Mouse (Mus musculus): Measurements from ENCODE around the gene Abcf1. TPM values are rescaled to one million over a fixed set of nuclear protein-coding genes. Genes with fewer than 3 reads are reported as not detected.

Abcf1 gene
- polyA plus RNA-seq, 1 experiment, result 86.0 TPM

DNA sequence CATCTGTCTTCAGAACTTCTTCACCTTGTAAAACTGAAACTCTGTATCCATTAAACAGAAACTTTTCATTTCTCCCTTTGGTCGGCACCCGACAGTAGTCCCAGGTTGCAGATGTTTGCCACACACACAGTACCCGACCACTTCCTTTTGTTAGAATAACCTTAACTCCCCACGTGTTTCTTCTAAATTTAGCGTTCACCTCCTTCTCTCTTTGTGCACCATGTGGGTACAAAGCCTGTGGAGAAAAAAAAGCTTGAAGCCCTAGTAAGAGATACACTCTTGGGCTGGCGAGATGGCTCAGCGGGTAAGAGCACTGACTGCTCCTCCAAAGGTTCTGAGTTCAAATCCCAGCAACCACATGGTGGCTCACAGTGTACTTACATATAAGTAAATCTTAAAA is 29.8 kb upstream of the Abcf1 start:
- peaks cover 66% of the 10 kb centered on the region for H3K4me1 ChIP-seq
- no peaks in the 10 kb centered on the region for H3K27me3 ChIP-seq (replicated peaks)
- TF ChIP-seq FLI1 (IDR thresholded peaks at IDR 0.05; ENCODE audit: low read length) (no peak), GATA1 (IDR thresholded peaks at IDR 0.05; ENCODE audit: borderline replicate concordance, low read length) (no peak)
- H3K4me3 ChIP-seq (replicated peaks), result peak overlapping the region; percentile 81
- peaks cover 51% of the 10 kb centered on the region for H3K36me3 ChIP-seq (replicated peaks; ENCODE audit: low read length)
- peaks cover 33% of the 10 kb centered on the region for H3K9me3 ChIP-seq

DNA sequence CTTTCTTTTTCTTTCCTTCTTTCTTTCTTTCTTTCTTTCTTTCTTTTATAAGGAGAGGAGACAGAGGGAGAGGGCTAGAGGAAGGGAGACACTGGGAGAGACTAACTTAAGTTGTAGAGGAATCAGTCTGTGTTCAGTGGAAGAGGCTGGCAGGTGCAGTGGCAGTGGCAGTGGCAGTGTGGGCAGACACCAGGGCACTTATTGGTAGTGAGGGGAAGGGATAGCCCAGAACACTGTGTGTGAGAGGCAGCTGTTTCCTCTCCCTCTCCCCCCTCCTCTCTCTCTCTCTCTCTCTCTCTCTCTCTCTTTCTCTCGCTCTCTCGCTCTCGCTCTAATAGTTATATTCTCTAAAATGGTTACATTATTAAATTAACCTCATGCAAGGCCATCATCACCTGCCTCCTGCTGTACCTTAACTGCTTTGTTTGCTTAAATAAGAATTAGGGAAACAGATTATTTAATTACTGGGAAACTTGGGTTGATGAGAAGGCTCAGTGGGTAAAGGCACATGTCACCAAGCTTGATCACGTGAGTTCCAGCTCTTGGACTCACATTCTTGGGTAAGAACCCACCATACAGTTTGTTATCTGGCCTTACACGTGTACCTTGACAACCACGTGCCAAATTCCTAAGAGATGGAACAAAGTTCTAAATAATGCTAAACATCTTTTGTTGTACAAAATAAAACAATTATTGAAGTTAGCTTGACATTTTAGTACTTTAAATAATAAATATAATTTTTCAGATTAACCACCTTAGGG is 29.2 kb upstream of the Abcf1 start:
- Histone ChIP-seq H3K4me3 (replicated peaks) (peak overlapping the region; percentile 92), H3K9me3 (peaks cover 29% of the 10 kb centered on the region), H3K36me3 (replicated peaks; ENCODE audit: low read length) (peaks cover 44% of the 10 kb centered on the region), H3K27me3 (replicated peaks) (no peaks in the 10 kb centered on the region), H3K4me1 (peaks cover 67% of the 10 kb centered on the region)
- TF ChIP-seq GATA1 (IDR thresholded peaks at IDR 0.05; ENCODE audit: borderline replicate concordance, low read length), result no peak
- TF ChIP-seq FLI1 (IDR thresholded peaks at IDR 0.05; ENCODE audit: low read length), result no peak

DNA sequence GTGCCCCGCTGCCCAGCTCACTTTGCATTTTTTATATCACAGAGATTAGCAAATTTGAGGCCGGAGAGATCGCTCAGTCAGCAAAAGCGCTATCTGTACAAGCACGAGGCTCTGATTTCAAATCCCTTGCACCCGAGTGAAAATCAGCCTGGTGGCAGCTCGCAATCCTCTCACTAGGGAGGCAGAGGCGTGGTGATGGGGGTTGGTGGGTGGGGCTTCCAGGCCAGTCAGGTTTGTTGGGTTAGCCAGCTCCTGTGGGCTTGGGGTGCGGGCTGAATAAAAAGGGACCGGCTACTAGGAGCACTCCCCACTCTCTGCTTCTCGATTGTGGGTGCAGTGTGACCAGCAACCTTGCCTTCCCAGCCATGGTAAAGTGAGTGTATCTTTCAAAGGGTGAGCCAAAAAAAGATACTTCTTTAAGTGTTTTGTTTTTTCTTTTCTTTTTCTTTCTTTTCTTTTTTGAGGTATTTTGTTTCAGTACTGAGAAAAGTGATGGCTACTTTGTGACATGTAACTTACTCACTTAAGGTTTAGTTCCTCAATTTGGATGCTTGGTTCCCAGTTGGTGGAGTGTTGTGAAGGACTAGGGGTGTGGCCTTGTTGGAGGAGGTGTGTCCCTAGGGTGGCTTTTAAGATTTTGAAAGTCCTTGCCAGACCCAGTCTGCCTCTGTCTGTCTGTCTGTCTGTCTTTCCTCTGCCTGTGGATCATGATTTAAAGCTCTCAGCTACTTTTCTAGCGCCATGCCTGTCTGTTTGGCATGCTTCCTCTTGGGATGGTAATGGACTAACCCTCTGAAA is 28.4 kb upstream of the Abcf1 start:
- H3K9me3 ChIP-seq, result peaks cover 23% of the 10 kb centered on the region
- H3K36me3 ChIP-seq (replicated peaks; ENCODE audit: low read length), result peaks cover 36% of the 10 kb centered on the region
- peaks cover 74% of the 10 kb centered on the region for H3K4me1 ChIP-seq
- H3K27me3 ChIP-seq (replicated peaks), result no peaks in the 10 kb centered on the region
- H3K4me3 ChIP-seq (replicated peaks), result peak overlapping the region; percentile 92
- TF ChIP-seq FLI1 (IDR thresholded peaks at IDR 0.05; ENCODE audit: low read length) (no peak), GATA1 (IDR thresholded peaks at IDR 0.05; ENCODE audit: borderline replicate concordance, low read length) (no peak)

DNA sequence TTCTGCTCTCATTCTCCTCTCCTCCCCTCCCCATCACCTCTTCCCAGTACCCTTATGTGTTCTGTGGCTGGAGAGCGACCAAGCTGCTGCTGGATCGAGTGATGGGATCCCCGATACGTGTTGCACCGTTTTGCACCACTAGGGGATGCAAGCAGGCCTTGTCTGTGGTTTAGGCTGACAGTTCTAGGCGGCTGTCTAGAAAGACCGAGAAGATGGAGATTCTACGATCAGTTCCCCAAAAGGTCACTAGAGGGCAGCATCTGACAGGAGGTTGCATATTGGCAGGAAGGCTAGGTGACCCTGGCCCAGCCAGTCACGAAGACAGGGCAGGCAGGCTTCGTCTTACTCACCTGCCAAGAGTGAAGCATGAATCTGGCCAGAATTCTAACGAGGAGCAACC is 27.4 kb upstream of the Abcf1 start:
- TF ChIP-seq FLI1 (IDR thresholded peaks at IDR 0.05; ENCODE audit: low read length) (no peak), GATA1 (IDR thresholded peaks at IDR 0.05; ENCODE audit: borderline replicate concordance, low read length) (no peak)
- peaks cover 13% of the 10 kb centered on the region for H3K9me3 ChIP-seq
- H3K36me3 ChIP-seq (replicated peaks; ENCODE audit: low read length), result peaks cover 27% of the 10 kb centered on the region
- peaks cover 66% of the 10 kb centered on the region for H3K4me1 ChIP-seq
- peak overlapping the region; percentile 78 for H3K4me3 ChIP-seq (replicated peaks)
- H3K27me3 ChIP-seq (replicated peaks), result no peaks in the 10 kb centered on the region

GRCm38 (mm10) chr17:35994879-35995240 is 25.3 kb upstream of the Abcf1 start:
- Histone ChIP-seq H3K9me3 (0 out of 2 replicates have a peak, but pooled peaks cover 1% of the 10 kb centered on the region), H3K36me3 (replicated peaks; ENCODE audit: low read length) (peaks cover 10% of the 10 kb centered on the region), H3K4me3 (replicated peaks) (peak overlapping the region; percentile 94), H3K4me1 (peaks cover 49% of the 10 kb centered on the region), H3K27me3 (replicated peaks) (no peaks in the 10 kb centered on the region)
- TF ChIP-seq FLI1 (IDR thresholded peaks at IDR 0.05; ENCODE audit: low read length), result no peak
- TF ChIP-seq GATA1 (IDR thresholded peaks at IDR 0.05; ENCODE audit: borderline replicate concordance, low read length), result no peak

GRCm38 (mm10) chr17:35994175-35994878 is 24.8 kb upstream of the Abcf1 start:
- peak overlapping the region; percentile 94 for H3K4me3 ChIP-seq (replicated peaks)
- TF ChIP-seq GATA1 (IDR thresholded peaks at IDR 0.05; ENCODE audit: borderline replicate concordance, low read length), result no peak
- no peak for TF ChIP-seq FLI1 (IDR thresholded peaks at IDR 0.05; ENCODE audit: low read length)
- H3K9me3 ChIP-seq, result no peaks in the 10 kb centered on the region
- H3K36me3 ChIP-seq (replicated peaks; ENCODE audit: low read length), result peaks cover 11% of the 10 kb centered on the region
- peaks cover 47% of the 10 kb centered on the region for H3K4me1 ChIP-seq
- no peaks in the 10 kb centered on the region for H3K27me3 ChIP-seq (replicated peaks)

DNA sequence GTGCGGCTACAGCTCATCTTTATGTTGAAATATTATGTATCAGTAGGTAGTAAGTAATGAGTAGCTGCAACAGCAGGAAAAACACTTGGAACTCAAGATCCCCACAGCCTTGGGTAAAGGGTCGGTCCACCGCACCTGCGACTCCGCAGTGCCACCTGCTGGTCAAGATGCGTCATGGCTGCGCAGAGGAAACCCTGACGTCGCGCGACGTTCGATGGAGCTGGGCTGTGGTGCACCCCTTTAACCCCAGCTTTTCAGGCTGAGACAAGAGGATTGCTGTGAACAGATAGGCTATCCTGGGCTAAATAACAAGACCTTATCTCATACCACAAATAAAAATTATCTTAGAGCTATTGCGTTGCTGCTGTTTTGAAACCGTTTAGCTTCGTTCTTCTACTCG is 24.1 kb upstream of the Abcf1 start:
- Histone ChIP-seq H3K27me3 (replicated peaks) (no peaks in the 10 kb centered on the region), H3K36me3 (replicated peaks; ENCODE audit: low read length) (peaks cover 13% of the 10 kb centered on the region), H3K4me3 (replicated peaks) (peak overlapping the region; percentile 92), H3K9me3 (no peaks in the 10 kb centered on the region), H3K4me1 (peaks cover 47% of the 10 kb centered on the region)
- TF ChIP-seq GATA1 (IDR thresholded peaks at IDR 0.05; ENCODE audit: borderline replicate concordance, low read length) (no peak), FLI1 (IDR thresholded peaks at IDR 0.05; ENCODE audit: low read length) (no peak)

DNA sequence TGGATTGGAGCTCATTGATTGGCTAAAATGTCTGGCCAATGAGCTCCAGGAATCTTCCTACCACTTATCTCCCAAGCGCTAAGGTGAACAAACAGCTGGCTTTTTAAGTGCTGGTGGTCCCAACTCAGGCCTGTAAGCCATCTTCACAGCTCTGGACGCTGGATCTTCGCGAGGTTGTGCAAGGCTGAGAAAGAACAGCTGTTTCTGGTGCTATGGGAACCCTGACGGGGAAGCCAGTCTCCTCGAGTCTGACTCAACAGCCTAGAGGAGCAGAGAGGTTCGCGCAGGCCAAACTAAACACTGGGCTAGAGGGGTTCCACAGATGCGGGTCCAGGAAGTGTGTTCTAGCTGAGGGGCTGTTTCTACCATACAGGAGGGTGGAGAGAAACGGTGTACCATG is 22.2 kb upstream of the Abcf1 start:
- Histone ChIP-seq H3K36me3 (replicated peaks; ENCODE audit: low read length) (peaks cover 31% of the 10 kb centered on the region), H3K4me3 (replicated peaks) (no peak overlapping the region), H3K9me3 (no peaks in the 10 kb centered on the region), H3K4me1 (peaks cover 28% of the 10 kb centered on the region), H3K27me3 (replicated peaks) (no peaks in the 10 kb centered on the region)
- TF ChIP-seq GATA1 (IDR thresholded peaks at IDR 0.05; ENCODE audit: borderline replicate concordance, low read length) (no peak), FLI1 (IDR thresholded peaks at IDR 0.05; ENCODE audit: low read length) (no peak)

GRCm38 (mm10) chr17:35981776-35982175 is 12.2 kb upstream of the Abcf1 start:
- Histone ChIP-seq H3K27me3 (replicated peaks) (no peaks in the 10 kb centered on the region), H3K9me3 (no peaks in the 10 kb centered on the region), H3K36me3 (replicated peaks; ENCODE audit: low read length) (peaks cover 57% of the 10 kb centered on the region), H3K4me3 (replicated peaks) (peak overlapping the region; percentile 60), H3K4me1 (peaks cover 29% of the 10 kb centered on the region)
- no peak for TF ChIP-seq FLI1 (IDR thresholded peaks at IDR 0.05; ENCODE audit: low read length)
- no peak for TF ChIP-seq GATA1 (IDR thresholded peaks at IDR 0.05; ENCODE audit: borderline replicate concordance, low read length)
